Mouse (Mus musculus): ENCODE measurements at regions not wholly inside any gene's neighbourhood (a gene's known extent, or its start where the extent isn't known, plus 50 kb on each side); places are given as distances from the start of the nearest gene placed in this dataset.

DNA sequence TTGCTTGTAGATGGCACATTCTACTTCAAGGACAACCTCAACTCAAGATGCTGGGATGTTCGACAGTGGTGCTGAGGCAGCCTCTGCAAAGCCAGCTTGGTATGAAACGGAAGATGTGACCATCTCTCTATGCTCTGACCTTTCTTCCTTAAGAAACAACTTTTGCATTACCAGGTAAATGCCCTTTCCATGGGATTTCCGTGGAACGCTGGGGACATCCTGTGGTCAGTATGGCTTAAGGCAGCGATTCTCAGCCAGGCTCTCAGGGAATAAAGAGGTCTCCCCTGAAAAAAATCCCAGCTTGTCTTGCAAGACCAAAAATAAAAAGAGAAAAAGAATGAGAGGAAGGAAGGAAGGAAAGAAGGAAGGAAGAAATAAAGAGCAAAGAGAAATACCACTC, 71.3 kb upstream of the Mrps9 start:
- TF ChIP-seq EP300 (optimal IDR thresholded peaks at IDR 0.05), result no peak
- TF ChIP-seq CTCF (IDR thresholded peaks at IDR 0.05; ENCODE audit: low read depth), result peak; percentile 76
